Mouse (Mus musculus): ENCODE results near the gene 2310034G01Rik. TPM values are rescaled to one million over a fixed set of nuclear protein-coding genes. Genes with fewer than 3 reads are reported as not detected.

Gene 2310034G01Rik
- total RNA-seq, 2 experiments from 2014 or later = 0.77 to 1.2 TPM

DNA sequence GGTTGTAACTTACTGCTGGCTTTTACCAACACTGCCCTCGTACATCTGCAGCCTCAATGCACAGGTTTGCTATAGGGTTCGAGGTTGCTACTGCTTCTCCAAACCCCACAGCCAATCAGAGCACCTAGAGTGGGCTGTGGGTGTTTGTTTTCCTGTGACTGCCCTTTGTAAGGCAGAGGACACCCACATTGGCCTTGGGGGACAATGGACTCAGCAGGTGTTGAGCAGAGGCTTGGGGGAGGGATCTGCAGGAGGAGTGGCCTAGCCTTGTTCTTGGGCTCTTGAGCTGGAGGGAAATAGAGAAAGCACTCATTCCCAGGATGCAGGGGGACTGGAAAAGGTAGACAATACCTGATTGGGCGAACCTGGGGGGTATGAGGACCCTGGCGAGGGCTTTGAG, 8.3 kb upstream of the 2310034G01Rik start:
- DNase-seq (ENCODE audit: low spot score in 2 of 2) = no peak

DNA sequence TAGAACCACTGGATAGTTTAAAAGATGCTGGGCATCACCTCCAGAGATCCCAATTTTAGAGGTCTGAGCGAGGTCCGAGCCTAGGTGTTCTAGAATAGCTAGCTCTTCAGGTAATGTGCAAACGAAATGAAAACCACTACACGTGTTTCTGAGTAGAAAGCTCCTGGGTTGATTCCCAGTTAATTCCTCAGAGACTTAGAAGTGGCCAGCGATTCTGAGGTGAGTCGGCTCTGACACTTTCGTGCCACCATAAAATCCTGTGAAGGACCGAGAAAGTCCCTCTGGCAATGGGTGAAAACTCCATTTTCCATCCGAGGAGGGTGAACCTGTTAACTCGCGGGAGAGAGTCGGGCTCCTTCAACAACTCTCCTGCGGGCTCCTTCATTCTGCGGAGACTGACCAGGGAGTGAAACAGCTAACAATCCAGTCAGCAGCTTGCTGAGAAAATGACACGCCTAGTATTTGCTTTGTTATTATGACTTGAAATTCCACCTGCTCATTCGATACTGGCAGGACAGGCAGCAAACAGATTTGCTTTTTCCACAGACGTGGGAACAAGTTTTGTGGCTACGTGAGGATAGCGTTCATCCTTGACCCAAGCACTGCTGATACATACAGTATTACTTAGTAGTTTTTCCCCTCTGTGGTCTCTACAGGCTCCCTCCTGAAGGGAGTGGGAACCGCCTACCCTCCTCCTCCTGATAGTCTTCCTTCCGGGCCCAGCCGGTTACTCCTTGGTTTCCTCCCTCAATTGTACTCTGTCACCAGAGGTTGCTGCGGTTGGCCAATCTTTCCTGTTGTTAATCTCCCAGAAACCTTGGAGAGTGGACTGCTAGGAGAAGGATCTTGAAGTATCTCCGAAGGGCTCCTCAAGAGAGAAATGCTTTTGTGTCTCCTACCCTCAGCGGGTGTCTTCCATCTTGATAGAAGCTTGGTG, 7.5 kb upstream of the 2310034G01Rik start:
- no peak for DNase-seq (ENCODE audit: low spot score in 2 of 2)

DNA sequence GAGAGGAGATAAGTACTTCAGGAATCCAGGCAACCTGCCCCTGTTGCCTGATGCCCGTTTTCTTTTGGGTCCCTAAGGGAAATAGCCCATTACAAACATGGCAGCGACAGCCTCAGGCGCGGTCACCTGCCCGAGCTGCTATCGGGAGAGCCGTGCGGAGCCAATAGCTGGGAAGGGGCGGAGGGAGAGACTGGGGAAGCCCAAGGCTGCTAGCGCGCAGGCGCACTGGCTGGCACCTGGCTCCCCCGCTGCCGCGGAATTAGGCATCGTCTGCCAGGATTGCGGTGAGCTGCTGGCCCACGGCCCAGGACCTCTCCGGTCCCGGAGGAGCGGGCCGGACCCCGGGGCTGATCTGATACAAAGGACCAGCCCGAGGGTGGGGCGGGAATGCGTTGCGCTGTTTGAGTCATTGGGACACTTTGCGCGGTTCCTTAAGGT, 6.6 kb upstream of the 2310034G01Rik start:
- peak; percentile 86 to 93 for DNase-seq (ENCODE audit: low spot score in 2 of 2)

DNA sequence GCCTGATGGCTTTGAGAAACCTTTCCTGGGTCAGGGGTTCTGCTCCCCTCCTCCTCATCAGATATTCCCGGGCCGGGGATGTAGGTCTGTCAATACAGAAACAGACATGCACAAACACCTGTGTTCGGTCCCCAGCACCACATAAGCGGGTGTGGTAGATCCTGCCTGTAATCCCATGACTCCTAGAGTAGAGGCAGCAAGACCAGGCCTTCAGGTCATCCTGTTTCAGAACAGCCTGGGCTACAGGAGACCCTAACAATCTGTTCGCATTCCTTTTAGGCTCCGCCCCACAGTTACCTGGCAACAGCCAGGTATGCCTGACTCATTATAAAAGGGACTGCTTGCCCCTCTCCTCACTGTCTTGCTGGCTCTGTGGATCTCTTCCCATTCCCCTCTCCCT, 552 bp downstream of the 2310034G01Rik start:
- no peak for DNase-seq (ENCODE audit: low spot score in 2 of 2)

DNA sequence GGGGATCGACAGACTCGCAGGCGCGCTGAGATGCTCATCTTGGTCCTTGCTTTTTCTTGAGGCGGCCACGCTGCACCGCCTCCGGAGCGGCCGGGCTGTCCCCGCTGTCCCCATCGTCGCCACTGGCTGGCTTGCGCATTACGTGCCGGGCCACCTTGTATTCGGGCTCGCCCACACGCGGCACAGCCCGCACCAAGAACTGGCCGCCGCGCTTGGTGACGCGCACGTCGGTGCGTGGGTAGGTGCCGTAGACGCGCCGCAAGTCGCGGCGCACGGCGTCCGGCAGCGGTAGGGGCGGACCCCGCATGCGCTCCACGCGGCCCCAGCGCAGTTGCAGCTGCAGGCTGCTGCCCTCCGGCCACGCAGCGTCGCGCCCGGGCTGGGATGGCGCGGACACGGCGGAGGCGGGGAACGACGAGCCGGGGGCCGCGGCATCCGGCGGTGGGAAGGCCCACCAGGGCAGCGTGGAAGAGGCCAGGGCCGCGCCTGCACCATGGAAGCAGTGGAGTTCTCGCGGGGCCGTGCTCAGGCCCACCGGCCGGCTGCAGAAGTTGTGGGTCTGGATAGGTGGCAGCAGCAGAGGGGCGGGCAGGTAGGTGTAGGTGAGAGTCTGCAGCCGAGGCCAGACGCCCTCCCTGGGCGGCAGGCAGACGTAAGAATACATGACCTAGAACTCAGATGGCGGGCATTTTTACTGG, 1.2 kb downstream of the 2310034G01Rik start:
- DNase-seq (ENCODE audit: low spot score in 2 of 2) = peak; percentile 91 to 94

DNA sequence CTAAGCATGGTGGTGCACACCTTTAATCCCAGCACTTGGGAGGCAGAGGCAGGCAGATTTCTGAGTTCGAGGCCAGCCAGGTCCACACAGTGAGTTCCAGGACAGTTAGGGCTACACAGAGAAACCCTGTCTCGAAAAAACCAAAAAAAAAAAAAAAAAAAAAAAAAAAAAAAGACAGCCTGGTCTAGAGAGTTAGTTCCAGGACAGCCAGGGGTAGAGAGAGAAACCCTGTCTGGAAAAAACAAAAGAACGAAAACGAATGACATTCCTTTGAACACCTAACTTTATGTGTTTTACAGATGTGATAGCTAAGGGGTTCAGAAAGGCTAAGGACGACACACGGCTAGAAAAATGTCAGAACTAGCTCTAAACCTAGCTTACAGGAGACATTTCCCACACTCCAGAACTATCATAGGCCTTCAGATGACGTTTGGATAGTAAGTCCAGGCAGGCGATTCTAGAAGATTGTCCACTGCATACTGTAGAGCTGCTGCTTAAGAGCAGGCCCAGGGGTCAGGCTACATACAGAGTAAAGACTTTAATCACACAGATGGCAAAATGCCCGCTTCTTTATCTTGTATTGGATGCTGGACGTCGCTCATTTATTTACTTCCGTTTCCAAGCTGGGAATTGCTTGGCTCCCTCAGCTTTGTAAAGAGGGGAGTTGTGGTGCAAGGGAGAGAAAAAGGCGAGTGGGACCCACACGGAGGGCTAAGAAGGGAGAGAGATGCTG, 2.0 kb downstream of the 2310034G01Rik start:
- peak in 1 of 2 experiments; percentile 37 for DNase-seq (ENCODE audit: low spot score in 2 of 2)

DNA sequence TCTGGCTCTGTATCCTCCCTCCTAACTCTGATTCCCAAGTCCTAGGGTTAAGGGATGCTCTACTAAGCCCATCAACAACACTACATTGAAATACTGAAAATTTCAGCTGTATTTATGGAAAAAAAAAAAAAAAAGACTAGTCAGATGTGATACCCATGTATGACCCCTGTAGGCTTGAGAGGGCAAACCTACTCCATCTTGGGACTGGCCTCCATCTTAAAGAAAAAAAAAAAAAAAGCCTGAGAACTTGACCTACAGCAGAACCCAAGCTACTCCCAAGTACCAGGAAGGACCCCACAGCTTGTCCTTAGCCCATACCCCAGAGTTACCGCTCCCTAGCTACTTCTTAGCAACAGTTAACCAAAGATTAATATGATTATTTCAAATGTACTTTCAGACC, 3.0 kb downstream of the 2310034G01Rik start:
- no peak for DNase-seq (ENCODE audit: low spot score in 2 of 2)

DNA sequence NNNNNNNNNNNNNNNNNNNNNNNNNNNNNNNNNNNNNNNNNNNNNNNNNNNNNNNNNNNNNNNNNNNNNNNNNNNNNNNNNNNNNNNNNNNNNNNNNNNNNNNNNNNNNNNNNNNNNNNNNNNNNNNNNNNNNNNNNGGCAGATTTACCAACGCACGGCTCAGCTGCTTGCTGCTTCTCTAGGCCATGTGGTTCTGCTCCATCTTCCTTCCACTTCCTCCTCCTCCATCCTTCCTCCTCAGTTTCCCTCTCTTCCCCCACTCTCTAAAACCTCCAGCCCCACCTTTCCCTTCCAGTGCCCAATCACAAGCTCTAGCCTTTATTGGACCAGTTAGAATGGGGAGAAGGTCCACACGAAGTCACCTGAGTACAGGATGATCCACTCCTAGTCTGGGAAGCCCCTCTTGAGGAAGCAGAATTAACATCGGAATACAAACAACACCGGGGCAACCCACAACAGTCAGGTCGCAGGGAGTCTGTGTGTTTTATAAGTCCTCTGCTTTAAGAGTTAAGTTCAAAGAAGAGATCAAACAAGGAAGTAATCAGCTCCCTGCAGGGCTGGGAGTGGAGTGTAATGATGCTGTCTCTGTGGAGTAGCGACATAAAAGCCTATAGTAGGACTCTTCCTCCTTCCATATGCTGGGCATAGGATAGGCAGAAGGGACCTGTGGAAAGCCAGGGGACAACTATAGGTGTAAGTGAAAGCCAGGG, 5.2 kb downstream of the 2310034G01Rik start:
- no peak for DNase-seq (ENCODE audit: low spot score in 2 of 2)

DNA sequence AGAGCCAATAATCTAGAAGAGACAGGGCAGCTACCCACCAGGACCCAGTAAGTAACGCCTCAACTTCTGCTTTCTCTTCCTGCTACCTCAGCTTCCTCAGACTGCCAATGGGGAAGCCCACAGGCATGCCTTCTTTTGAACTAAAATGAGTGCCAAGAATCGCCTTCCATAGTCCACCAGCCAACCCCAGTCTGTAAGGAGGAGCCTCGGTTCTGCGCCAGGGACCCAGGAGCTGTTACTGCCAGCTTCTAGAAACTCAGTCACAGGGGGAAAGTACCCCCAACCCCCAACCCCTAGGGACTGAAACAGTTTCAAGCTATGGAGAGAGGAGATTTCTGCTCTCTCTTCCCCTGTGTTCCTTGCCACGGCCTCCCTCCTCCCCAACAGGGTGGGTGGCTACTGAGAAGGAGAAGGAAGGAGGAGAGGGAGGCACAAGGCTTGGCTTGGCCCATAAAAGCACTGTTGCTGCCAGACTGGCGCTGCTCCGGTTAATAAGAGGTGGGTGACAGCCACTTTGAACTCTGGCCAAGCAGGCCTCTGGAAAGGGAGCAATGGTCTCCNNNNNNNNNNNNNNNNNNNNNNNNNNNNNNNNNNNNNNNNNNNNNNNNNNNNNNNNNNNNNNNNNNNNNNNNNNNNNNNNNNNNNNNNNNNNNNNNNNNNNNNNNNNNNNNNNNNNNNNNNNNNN, 10.7 kb downstream of the 2310034G01Rik start:
- peak in 1 of 2 experiments; percentile 34 for DNase-seq (ENCODE audit: low spot score in 2 of 2)

DNA sequence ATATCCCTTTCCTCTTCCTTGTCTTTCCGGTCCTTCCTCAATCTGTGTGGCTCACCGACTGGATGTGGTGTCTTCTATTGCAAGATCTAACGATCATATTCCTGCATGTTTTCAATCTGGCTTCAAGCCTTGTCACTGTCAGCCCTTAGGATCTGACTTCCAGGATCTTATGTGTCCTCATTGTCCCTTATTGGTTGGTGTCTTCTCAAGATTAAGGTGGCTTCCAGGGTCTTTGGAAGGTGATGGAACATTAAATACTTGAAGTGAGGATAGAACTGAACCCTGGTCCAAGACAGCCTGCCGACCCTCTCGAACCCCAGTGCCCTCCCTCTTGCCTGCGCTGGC, 11.2 kb downstream of the 2310034G01Rik start:
- no peak for DNase-seq (ENCODE audit: low spot score in 2 of 2)

DNA sequence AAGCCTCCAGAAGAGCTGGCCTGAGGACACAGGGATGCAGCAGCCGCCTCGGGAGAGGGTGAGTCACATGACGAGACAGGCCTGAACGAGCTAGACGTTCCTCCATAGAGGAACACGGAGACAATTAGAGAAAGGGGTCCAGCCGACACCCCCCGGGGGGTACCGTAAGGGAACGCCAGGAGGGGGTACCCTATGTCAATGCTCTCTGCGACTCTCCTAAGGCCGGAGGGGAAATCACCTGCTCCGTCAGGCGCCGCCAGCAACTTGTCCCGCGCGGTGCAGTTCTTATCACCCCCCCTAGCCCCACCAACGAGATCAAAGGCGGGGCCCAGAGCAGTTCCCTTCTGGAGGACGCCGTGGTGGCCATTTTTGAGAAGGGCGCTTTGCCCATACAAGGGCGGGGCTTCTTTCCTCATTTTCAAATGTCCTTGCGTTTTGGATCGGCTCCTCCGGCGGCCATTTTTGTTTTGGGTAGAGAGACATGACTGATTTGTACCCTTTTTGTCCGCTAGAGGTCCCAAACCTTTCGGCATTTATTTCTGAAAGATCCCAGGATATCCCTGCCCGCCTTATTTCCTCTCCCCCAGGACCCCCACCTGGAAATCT, 11.7 kb downstream of the 2310034G01Rik start, which contains the start of gene Cuedc2:
Cuedc2 (minus strand) TSS at position 372 of the 606 bp plus-strand sequence.
- DNase-seq (ENCODE audit: low spot score in 2 of 2) = peak; percentile 96 to 100

DNA sequence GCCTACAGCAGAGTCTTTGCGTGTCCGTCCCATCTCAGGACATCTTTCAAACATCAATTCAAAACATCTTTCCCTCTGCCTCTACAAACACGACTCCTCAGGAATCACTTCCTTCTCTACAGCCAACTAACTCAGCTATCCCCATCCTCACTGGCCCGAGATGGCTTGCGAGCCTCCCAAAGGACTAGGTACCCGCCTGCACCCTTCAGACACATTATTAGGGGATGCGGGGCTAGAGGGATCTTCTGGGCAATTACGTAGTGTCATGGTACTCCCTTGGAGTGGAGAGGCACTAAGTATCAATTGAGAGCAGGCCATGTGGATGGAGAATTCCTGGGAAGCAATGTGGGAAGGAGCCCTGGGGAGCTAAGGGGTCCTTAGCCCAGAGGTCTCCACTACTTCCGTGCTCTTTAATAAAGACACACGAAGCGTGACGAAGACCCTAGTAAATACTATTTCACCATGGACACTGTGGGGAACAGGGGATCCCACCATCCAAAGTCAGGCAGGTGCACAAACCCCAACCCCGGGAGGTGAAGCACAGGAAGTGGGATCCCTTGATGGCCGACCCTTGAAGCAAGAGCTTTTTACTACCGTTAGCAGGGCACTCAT, 12.3 kb downstream of the 2310034G01Rik start:
- DNase-seq (ENCODE audit: low spot score in 2 of 2) = no peak

DNA sequence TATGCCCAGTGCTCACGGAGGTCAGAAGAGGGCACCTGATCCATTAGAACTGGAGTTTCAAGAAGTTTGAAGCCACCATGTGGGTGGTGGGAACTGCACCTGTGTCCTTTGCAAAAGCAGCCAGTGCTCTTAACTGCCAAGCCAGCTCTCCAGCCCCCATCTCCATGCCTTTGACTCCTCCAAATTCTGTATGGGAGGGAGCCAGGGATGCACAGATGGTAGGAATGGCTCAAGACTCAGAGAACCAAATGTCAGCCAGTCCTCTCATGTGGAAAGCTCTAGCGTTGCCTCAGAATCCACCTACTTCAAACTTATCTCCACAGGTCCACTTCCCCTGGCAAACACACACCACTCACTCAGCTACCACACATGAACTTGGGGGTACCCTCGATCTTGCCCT, 16.2 kb downstream of the 2310034G01Rik start:
- DNase-seq (ENCODE audit: low spot score in 2 of 2) = peak in 1 of 2 experiments; percentile 34

DNA sequence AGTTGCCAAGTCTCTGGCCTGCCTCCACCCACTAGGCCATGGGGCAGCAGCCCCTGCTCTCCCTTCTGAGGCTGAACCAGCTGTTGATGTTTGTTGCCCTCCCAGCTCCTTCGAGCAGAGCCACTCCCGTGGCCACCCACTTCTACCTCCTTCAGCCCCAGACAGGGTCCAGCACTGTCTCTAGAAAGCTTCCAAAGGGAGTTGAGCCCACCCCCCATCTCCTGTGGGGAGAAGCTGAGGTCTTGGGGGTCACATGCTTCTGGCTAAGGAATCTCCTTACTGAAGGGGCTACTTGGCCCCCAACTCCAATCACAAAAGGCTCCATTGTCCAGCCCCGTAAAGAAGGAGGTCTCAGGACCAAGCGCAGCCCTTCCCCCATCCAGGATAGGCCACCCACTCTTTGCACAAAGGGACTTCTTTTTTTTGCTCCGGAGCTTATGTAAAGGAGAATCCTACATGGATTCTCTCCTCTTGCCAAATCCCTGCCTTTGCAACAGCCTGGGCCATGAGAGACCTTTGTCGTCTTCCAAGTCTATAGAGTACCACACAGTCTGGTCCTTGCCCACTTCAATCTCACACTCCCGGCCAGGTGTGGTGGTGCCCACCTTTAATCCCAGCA, 17.3 kb downstream of the 2310034G01Rik start:
- DNase-seq (ENCODE audit: low spot score in 2 of 2) = no peak

DNA sequence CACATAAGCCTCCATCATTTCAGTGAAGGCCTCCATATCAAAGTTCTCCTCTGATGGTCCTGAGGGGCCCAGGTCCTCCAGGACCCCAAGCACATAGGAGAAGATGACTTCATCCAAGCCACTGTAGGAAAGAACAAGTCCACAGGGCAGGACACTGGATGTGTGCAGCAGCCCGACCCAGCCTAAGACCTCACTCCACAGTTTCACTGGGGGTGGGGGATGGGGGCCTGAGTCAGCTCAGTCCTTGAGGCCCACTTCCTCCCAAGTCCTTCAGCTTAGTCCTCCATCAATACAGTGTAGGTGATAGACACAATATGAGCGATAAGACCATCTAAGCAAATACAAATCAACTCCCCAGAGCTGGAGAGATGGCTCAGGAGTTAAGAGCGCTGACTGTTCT, 18.2 kb downstream of the 2310034G01Rik start:
- DNase-seq (ENCODE audit: low spot score in 2 of 2) = no peak

DNA sequence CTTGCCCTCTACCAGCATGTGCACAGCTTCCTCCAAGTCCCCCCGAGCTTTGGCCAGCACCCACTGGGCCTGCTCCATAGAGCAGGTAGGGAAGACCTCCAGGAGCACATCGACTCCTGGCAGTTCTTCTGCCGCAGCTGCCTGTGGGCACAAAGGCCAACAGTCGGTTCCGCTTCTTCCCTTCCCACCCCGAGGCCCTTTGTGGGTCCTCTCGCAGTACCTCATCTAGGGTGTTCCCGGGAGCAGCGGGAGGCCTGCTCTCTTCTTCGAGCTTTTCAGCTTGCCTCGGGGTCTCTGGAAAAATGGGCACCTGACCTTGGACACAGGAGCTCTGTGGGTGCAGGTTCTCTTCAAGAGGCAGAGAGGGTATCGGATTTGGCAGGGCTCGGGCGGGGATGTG, 18.8 kb downstream of the 2310034G01Rik start:
- DNase-seq (ENCODE audit: low spot score in 2 of 2) = peak in 1 of 2 experiments; percentile 3

DNA sequence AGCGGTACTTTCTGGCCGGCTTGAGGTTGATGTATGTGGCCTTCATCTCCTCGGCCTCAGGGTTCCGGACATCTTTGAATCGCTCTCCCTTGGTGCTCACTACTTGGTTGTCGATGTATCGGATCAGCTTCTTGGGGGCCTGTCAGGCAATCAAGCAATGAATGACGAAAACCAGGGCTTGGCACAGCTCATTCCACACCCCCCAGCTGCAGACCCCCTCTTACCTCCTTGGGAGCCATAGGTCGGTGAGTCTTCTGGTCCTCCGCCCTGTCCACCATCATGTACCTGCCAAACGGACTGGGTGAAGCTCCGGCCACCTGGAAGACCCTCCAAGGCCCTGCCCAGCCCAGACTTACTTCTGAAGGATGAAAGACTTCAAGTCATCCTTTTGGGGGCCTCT, 19.4 kb downstream of the 2310034G01Rik start:
- no peak for DNase-seq (ENCODE audit: low spot score in 2 of 2)

DNA sequence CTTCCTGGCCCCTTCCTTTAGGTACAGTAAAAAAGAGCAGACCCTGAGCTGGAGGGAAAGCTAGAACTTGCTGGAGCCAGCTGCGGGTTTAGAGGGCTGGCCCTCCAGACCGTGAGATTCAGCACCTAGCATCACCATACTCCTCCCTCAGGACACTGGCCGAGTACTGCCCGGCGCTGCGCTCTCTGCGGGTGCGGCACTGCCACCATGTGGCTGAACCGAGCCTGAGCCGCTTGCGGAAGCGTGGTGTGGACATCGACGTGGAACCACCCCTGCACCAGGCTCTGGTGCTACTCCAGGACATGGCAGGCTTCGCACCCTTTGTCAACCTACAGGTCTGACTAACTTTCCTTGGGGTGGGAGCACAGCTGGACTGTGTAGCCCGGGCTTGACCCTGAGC, 20.2 kb downstream of the 2310034G01Rik start:
- peak in 1 of 2 experiments; percentile 80 for DNase-seq (ENCODE audit: low spot score in 2 of 2)
